Mouse (Mus musculus): ENCODE measurements around the gene Lmntd2. TPM values are rescaled to one million over a fixed set of nuclear protein-coding genes. Genes with fewer than 3 reads are reported as not detected.

Lmntd2 gene
- total and polyA plus RNA-seq, 2 experiments from 2014 or later, result 0.33 to 0.62 TPM

DNA sequence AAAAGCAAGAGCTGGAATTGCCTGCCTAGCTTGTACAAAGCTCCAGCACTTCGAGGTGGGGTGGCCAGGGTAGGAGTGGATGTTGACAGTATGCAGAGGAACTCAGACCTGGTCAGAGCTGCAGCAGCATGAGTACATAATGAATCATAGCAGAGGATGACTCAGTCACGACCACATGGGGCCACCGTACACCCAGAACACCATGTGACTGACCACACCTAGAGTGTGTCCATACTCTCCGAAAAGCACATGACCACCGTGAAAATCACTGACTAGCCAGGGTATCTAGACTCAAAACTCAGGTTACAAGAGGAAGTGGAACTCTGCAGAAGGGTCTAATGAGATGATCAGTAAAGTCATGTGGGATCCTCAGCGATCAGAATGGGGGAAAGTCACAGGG is 49.0 kb downstream of the Lmntd2 start:
- peaks cover 32% of the 10 kb centered on the region for H3K36me3 ChIP-seq (ENCODE audit: insufficient read depth)
- no peak for TF ChIP-seq CTCF (IDR thresholded peaks at IDR 0.05; ENCODE audit: low read depth)
- peaks cover 8% of the 10 kb centered on the region; the same call in 1 of the 2 replicates for H3K4me1 ChIP-seq (ENCODE audit: insufficient read depth)
- no peak overlapping the region for H3K27ac ChIP-seq (ENCODE audit: low read depth, low read length)
- DNase-seq (no peak), ATAC-seq (no peak)
- WGBS, result 93% methylated on average over 6 of the region's 6 CpGs
- no peaks in the 10 kb centered on the region for H3K27me3 ChIP-seq (ENCODE audit: insufficient read depth, low read length)
- no peak overlapping the region for H3K4me3 ChIP-seq (ENCODE audit: low read depth, low read length)
- no peak overlapping the region for H3K9ac ChIP-seq
- H3K4me2 ChIP-seq (ENCODE audit: low read depth), result no peak overlapping the region
- no peaks in the 10 kb centered on the region for H3K9me3 ChIP-seq (ENCODE audit: low read length)

GRCm38 (mm10) chr7:141164397-141164796 is 49.5 kb downstream of the Lmntd2 start:
- 93% methylated on average over 7 of the region's 7 CpGs for WGBS
- Histone ChIP-seq H3K9ac (no peak overlapping the region), H3K4me2 (ENCODE audit: low read depth) (no peak overlapping the region), H3K36me3 (ENCODE audit: insufficient read depth) (peaks cover 32% of the 10 kb centered on the region), H3K9me3 (ENCODE audit: low read length) (no peaks in the 10 kb centered on the region), H3K4me1 (ENCODE audit: insufficient read depth) (peaks cover 8% of the 10 kb centered on the region; the same call in 1 of the 2 replicates), H3K27ac (ENCODE audit: low read depth, low read length) (no peak overlapping the region), H3K4me3 (ENCODE audit: low read depth, low read length) (no peak overlapping the region), H3K27me3 (ENCODE audit: insufficient read depth, low read length) (no peaks in the 10 kb centered on the region)
- no peak for TF ChIP-seq CTCF (IDR thresholded peaks at IDR 0.05; ENCODE audit: low read depth)
- ATAC-seq (no peak), DNase-seq (no peak)

MicroRNA genes within 50 kb of the gene (microRNA counts, 519-probe panel; counts per million panel counts)
- microRNA mmu-miR-210, result 3,206 counts per million, percentile 28 among the panel's probes with 10 or more counts

Small RNA genes within 50 kb of the gene (microRNA-seq; reads per million reads assigned to microRNA genes)
- gene Mir210, result 334 to 361 reads per million in 2 experiments

Other genes with a start within 250 kb of the Lmntd2 start
- 10.5 and 12.7 TPM in 2 replicates for gene Ifitm1, start 246.9 kb downstream of the Lmntd2 start, total RNA-seq (2014; rRNA removed)
- 14.5 and 19.4 TPM in 2 replicates for gene Ifitm1, start 246.9 kb downstream of the Lmntd2 start, polyA plus RNA-seq (2015; fragmentation: Nextera tagmentation; extraction: Ambion mirVana)
- gene Ifitm3, start 203.3 kb downstream of the Lmntd2 start, total RNA-seq (2014; rRNA removed), result 12.2 and 35.9 TPM in 2 replicates
- 78.8 and 81.3 TPM in 2 replicates for gene Ifitm3, start 203.3 kb downstream of the Lmntd2 start, polyA plus RNA-seq (2015; fragmentation: Nextera tagmentation; extraction: Ambion mirVana)
- gene Ifitm6, start 196.2 kb downstream of the Lmntd2 start, total RNA-seq (2014; rRNA removed), result 2.0 TPM in 1 of 2 replicates, not detected in the other
- gene Ifitm6, start 196.2 kb downstream of the Lmntd2 start, polyA plus RNA-seq (2015; fragmentation: Nextera tagmentation; extraction: Ambion mirVana), result 0.34 and 0.38 TPM in 2 replicates
- not detected in 2 replicates for gene Gm17387, start 184.9 kb downstream of the Lmntd2 start, total RNA-seq (2014; rRNA removed)
- gene Gm17387, start 184.9 kb downstream of the Lmntd2 start, polyA plus RNA-seq (2015; fragmentation: Nextera tagmentation; extraction: Ambion mirVana), result not detected in 2 replicates
- gene B4galnt4, start 153.0 kb downstream of the Lmntd2 start, total RNA-seq (2014; rRNA removed), result 126 and 163 TPM in 2 replicates
- 42.3 and 47.4 TPM in 2 replicates for gene B4galnt4, start 153.0 kb downstream of the Lmntd2 start, polyA plus RNA-seq (2015; fragmentation: Nextera tagmentation; extraction: Ambion mirVana)
- gene Pkp3, start 135.9 kb downstream of the Lmntd2 start, total RNA-seq (2014; rRNA removed), result not detected in 2 replicates
- gene Pkp3, start 135.9 kb downstream of the Lmntd2 start, polyA plus RNA-seq (2015; fragmentation: Nextera tagmentation; extraction: Ambion mirVana), result 0.08 TPM in 1 of 2 replicates, not detected in the other
- 2.9 TPM in 2 replicates for gene Sigirr, start 113.5 kb downstream of the Lmntd2 start, total RNA-seq (2014; rRNA removed)
- 2.4 and 2.7 TPM in 2 replicates for gene Sigirr, start 113.5 kb downstream of the Lmntd2 start, polyA plus RNA-seq (2015; fragmentation: Nextera tagmentation; extraction: Ambion mirVana)
- gene Ano9, start 96.3 kb downstream of the Lmntd2 start, total RNA-seq (2014; rRNA removed), result 0.08 and 0.43 TPM in 2 replicates
- gene Ano9, start 96.3 kb downstream of the Lmntd2 start, polyA plus RNA-seq (2015; fragmentation: Nextera tagmentation; extraction: Ambion mirVana), result 0.05 and 0.20 TPM in 2 replicates
- gene Ptdss2, start 91.7 kb downstream of the Lmntd2 start, total RNA-seq (2014; rRNA removed), result 24.5 and 24.9 TPM in 2 replicates
- gene Ptdss2, start 91.7 kb downstream of the Lmntd2 start, polyA plus RNA-seq (2015; fragmentation: Nextera tagmentation; extraction: Ambion mirVana), result 70.5 and 78.3 TPM in 2 replicates
- gene Rnh1, start 41.2 kb downstream of the Lmntd2 start, total RNA-seq (2014; rRNA removed), result 41.6 and 41.9 TPM in 2 replicates
- 43.1 and 45.4 TPM in 2 replicates for gene Rnh1, start 41.2 kb downstream of the Lmntd2 start, polyA plus RNA-seq (2015; fragmentation: Nextera tagmentation; extraction: Ambion mirVana)
- gene Hras, start 20.1 kb downstream of the Lmntd2 start, total RNA-seq (2014; rRNA removed), result 103 and 149 TPM in 2 replicates
- gene Hras, start 20.1 kb downstream of the Lmntd2 start, polyA plus RNA-seq (2015; fragmentation: Nextera tagmentation; extraction: Ambion mirVana), result 198 and 199 TPM in 2 replicates
- 11.1 and 11.7 TPM in 2 replicates for gene Lrrc56, start 19.9 kb downstream of the Lmntd2 start, total RNA-seq (2014; rRNA removed)
- gene Lrrc56, start 19.9 kb downstream of the Lmntd2 start, polyA plus RNA-seq (2015; fragmentation: Nextera tagmentation; extraction: Ambion mirVana), result 10.2 and 10.7 TPM in 2 replicates
- gene Rassf7, start 1.8 kb upstream of the Lmntd2 start, total RNA-seq (2014; rRNA removed), result 13.3 and 15.8 TPM in 2 replicates
- gene Rassf7, start 1.8 kb upstream of the Lmntd2 start, polyA plus RNA-seq (2015; fragmentation: Nextera tagmentation; extraction: Ambion mirVana), result 15.6 and 19.1 TPM in 2 replicates
- 50.2 and 53.8 TPM in 2 replicates for gene Phrf1, start 14.7 kb upstream of the Lmntd2 start, total RNA-seq (2014; rRNA removed)
- gene Phrf1, start 14.7 kb upstream of the Lmntd2 start, polyA plus RNA-seq (2015; fragmentation: Nextera tagmentation; extraction: Ambion mirVana), result 26.1 and 35.8 TPM in 2 replicates
- gene Irf7, start 52.4 kb upstream of the Lmntd2 start, total RNA-seq (2014; rRNA removed), result 1.3 and 3.8 TPM in 2 replicates
- gene Irf7, start 52.4 kb upstream of the Lmntd2 start, polyA plus RNA-seq (2015; fragmentation: Nextera tagmentation; extraction: Ambion mirVana), result 3.4 and 3.7 TPM in 2 replicates
- gene Cdhr5, start 62.7 kb upstream of the Lmntd2 start, total RNA-seq (2014; rRNA removed), result not detected in 2 replicates
- gene Cdhr5, start 62.7 kb upstream of the Lmntd2 start, polyA plus RNA-seq (2015; fragmentation: Nextera tagmentation; extraction: Ambion mirVana), result not detected in 2 replicates
- gene Sct, start 65.1 kb upstream of the Lmntd2 start, total RNA-seq (2014; rRNA removed), result not detected in 2 replicates
- 2.9 and 3.9 TPM in 2 replicates for gene Sct, start 65.1 kb upstream of the Lmntd2 start, polyA plus RNA-seq (2015; fragmentation: Nextera tagmentation; extraction: Ambion mirVana)
- gene Drd4, start 77.9 kb upstream of the Lmntd2 start, total RNA-seq (2014; rRNA removed), result 0.31 and 0.38 TPM in 2 replicates
- 0.90 and 0.98 TPM in 2 replicates for gene Drd4, start 77.9 kb upstream of the Lmntd2 start, polyA plus RNA-seq (2015; fragmentation: Nextera tagmentation; extraction: Ambion mirVana)
- gene Deaf1, start 113.6 kb upstream of the Lmntd2 start, total RNA-seq (2014; rRNA removed), result 238 and 239 TPM in 2 replicates
- gene Deaf1, start 113.6 kb upstream of the Lmntd2 start, polyA plus RNA-seq (2015; fragmentation: Nextera tagmentation; extraction: Ambion mirVana), result 282 and 289 TPM in 2 replicates
- 25.2 and 33.2 TPM in 2 replicates for gene Tmem80, start 113.7 kb upstream of the Lmntd2 start, total RNA-seq (2014; rRNA removed)
- 32.9 and 34.7 TPM in 2 replicates for gene Tmem80, start 113.7 kb upstream of the Lmntd2 start, polyA plus RNA-seq (2015; fragmentation: Nextera tagmentation; extraction: Ambion mirVana)
- gene Eps8l2, start 124.8 kb upstream of the Lmntd2 start, total RNA-seq (2014; rRNA removed), result 1.0 and 1.1 TPM in 2 replicates
- 0.74 and 0.82 TPM in 2 replicates for gene Eps8l2, start 124.8 kb upstream of the Lmntd2 start, polyA plus RNA-seq (2015; fragmentation: Nextera tagmentation; extraction: Ambion mirVana)
- 224 and 297 TPM in 2 replicates for gene Taldo1, start 178.1 kb upstream of the Lmntd2 start, total RNA-seq (2014; rRNA removed)
- 304 and 352 TPM in 2 replicates for gene Taldo1, start 178.1 kb upstream of the Lmntd2 start, polyA plus RNA-seq (2015; fragmentation: Nextera tagmentation; extraction: Ambion mirVana)
- gene Gatd1, start 200.1 kb upstream of the Lmntd2 start, total RNA-seq (2014; rRNA removed), result 58.9 and 65.0 TPM in 2 replicates
- gene Gatd1, start 200.1 kb upstream of the Lmntd2 start, polyA plus RNA-seq (2015; fragmentation: Nextera tagmentation; extraction: Ambion mirVana), result 50.5 and 56.0 TPM in 2 replicates
- gene Cend1, start 215.4 kb upstream of the Lmntd2 start, total RNA-seq (2014; rRNA removed), result 83.3 and 94.7 TPM in 2 replicates
- 111 and 125 TPM in 2 replicates for gene Cend1, start 215.4 kb upstream of the Lmntd2 start, polyA plus RNA-seq (2015; fragmentation: Nextera tagmentation; extraction: Ambion mirVana)
- 115 and 141 TPM in 2 replicates for gene Slc25a22, start 223.8 kb upstream of the Lmntd2 start, total RNA-seq (2014; rRNA removed)
- 106 and 132 TPM in 2 replicates for gene Slc25a22, start 223.8 kb upstream of the Lmntd2 start, polyA plus RNA-seq (2015; fragmentation: Nextera tagmentation; extraction: Ambion mirVana)
- 2.0 and 2.2 TPM in 2 replicates for gene Pidd1, start 229.9 kb upstream of the Lmntd2 start, total RNA-seq (2014; rRNA removed)
- 2.3 and 2.4 TPM in 2 replicates for gene Pidd1, start 229.9 kb upstream of the Lmntd2 start, polyA plus RNA-seq (2015; fragmentation: Nextera tagmentation; extraction: Ambion mirVana)
- 312 and 427 TPM in 2 replicates for gene Rplp2, start 233.3 kb upstream of the Lmntd2 start, total RNA-seq (2014; rRNA removed)
- 868 and 1,034 TPM in 2 replicates for gene Rplp2, start 233.3 kb upstream of the Lmntd2 start, polyA plus RNA-seq (2015; fragmentation: Nextera tagmentation; extraction: Ambion mirVana)
- gene Pnpla2, start 241.1 kb upstream of the Lmntd2 start, total RNA-seq (2014; rRNA removed), result 6.2 and 7.7 TPM in 2 replicates
- 18.3 and 22.4 TPM in 2 replicates for gene Pnpla2, start 241.1 kb upstream of the Lmntd2 start, polyA plus RNA-seq (2015; fragmentation: Nextera tagmentation; extraction: Ambion mirVana)
- 4.5 and 7.2 TPM in 2 replicates for gene Cracr2b, start 247.0 kb upstream of the Lmntd2 start, total RNA-seq (2014; rRNA removed)
- 5.2 and 6.7 TPM in 2 replicates for gene Cracr2b, start 247.0 kb upstream of the Lmntd2 start, polyA plus RNA-seq (2015; fragmentation: Nextera tagmentation; extraction: Ambion mirVana)